Mouse (Mus musculus) A20 (cell line): ENCODE measurements around the gene Cul7.
A peak's percentile ranks its signal among the peaks of the same experiment; 100 is the strongest.

Source experiments
- DNase-seq: peaks from one replicate; pipeline ENCODE4 v3.0.0-alpha.2; 2011; ENCODE audit warnings: low read depth, low spot score

Cul7 gene

GRCm38 (mm10) chr17:46628791-46629684, 21.1 kb upstream of the Cul7 start, which contains the start of gene Ptk7:
Gene Ptk7, minus strand, starts transcription at chr17:46629504.
- DNase-seq: no peak

GRCm38 (mm10) chr17:46629685-46630441, 20.3 kb upstream of the Cul7 start:
- DNase-seq: no peak

- DNase-seq: peak; percentile 59
Observed at GRCm38 (mm10) chr17:46636831-46637523, 13.2 kb upstream of the Cul7 start.

- DNase-seq: no peak
Observed at GRCm38 (mm10) chr17:46639929-46640328, 10.2 kb upstream of the Cul7 start.

- DNase-seq: no peak
Observed at GRCm38 (mm10) chr17:46642060-46642459, 8.1 kb upstream of the Cul7 start.

- DNase-seq: no peak
Observed at GRCm38 (mm10) chr17:46644152-46644805, 5.9 kb upstream of the Cul7 start.

GRCm38 (mm10) chr17:46644916-46645475, 5.1 kb upstream of the Cul7 start:
- DNase-seq: no peak

GRCm38 (mm10) chr17:46645561-46646321, 4.4 kb upstream of the Cul7 start, which contains the start of the genes Klc4 and Mrpl2:
Gene Klc4, minus strand, starts transcription at chr17:46646022.
Gene Mrpl2, plus strand, starts transcription at chr17:46646229.
- peak; percentile 100 for DNase-seq

GRCm38 (mm10) chr17:46646322-46646662, 3.8 kb upstream of the Cul7 start:
- no peak for DNase-seq

GRCm38 (mm10) chr17:46647279-46647678, 2.9 kb upstream of the Cul7 start:
- DNase-seq: no peak

- no peak for DNase-seq
Observed at GRCm38 (mm10) chr17:46648436-46648835, 1.7 kb upstream of the Cul7 start.

- no peak for DNase-seq
Observed at GRCm38 (mm10) chr17:46649811-46650210, 326 bp upstream of the Cul7 start.

- no peak for DNase-seq
Observed at GRCm38 (mm10) chr17:46651292-46651691, 1.2 kb downstream of the Cul7 start.

GRCm38 (mm10) chr17:46651755-46652547, 1.8 kb downstream of the Cul7 start:
- DNase-seq: no peak

GRCm38 (mm10) chr17:46656054-46656453, 5.9 kb downstream of the Cul7 start:
- DNase-seq: no peak

GRCm38 (mm10) chr17:46661351-46661750, 11.2 kb downstream of the Cul7 start:
- DNase-seq: no peak

GRCm38 (mm10) chr17:46661981-46662380, 11.8 kb downstream of the Cul7 start:
- no peak for DNase-seq

- DNase-seq: no peak
Observed at GRCm38 (mm10) chr17:46662730-46663129, 12.6 kb downstream of the Cul7 start.

- DNase-seq: no peak
Observed at GRCm38 (mm10) chr17:46667712-46668111, 17.6 kb downstream of the Cul7 start.

GRCm38 (mm10) chr17:46669911-46670310, 19.8 kb downstream of the Cul7 start:
- DNase-seq: no peak
